Mouse (Mus musculus): ENCODE measurements around the gene Ppm1d. TPM values are rescaled to one million over a fixed set of nuclear protein-coding genes. Genes with fewer than 3 reads are reported as not detected.

Ppm1d gene
- polyA plus RNA-seq, 1 experiment: 26.6 TPM

DNA sequence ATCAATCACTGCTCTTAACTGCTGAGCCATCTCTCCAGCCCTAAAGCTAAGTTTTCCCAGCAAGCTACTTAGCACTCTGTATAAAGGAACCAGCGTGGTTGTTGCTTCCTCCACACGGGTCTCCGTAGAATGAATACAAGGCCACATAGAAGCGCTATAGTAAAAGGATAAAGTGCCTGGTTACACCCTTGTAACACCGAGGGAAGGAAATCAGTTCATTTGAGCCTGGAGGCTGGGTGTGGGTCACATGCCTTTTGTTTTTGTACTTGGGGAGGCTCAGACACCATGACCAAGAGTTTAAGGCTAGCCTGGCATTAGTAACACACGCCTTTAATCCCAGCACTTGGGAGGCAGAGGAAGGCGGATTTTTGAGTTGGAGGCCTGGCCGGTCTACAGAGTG, 50.6 kb downstream of the Ppm1d start:
- TF ChIP-seq CTCF (IDR thresholded peaks at IDR 0.05; ENCODE audit: low read depth, low read length) (no peak), POLR2A (IDR thresholded peaks at IDR 0.05; ENCODE audit: insufficient read depth, low read length) (no peak), EP300 (IDR thresholded peaks at IDR 0.05; ENCODE audit: insufficient read depth, low read depth, low read length) (no peak)
- Histone ChIP-seq H3K4me1 (ENCODE audit: control insufficient read depth, insufficient read depth, low read length) (peaks cover 4% of the 10 kb centered on the region), H3K27me3 (ENCODE audit: control insufficient read depth, insufficient read depth, low read length, poor library complexity, severe bottlenecking) (no peaks in the 10 kb centered on the region), H3K9ac (ENCODE audit: low read depth, poor library complexity, severe bottlenecking) (no peak overlapping the region), H3K36me3 (ENCODE audit: control insufficient read depth, insufficient read depth, low read length, poor library complexity, severe bottlenecking) (0 out of 2 replicates have a peak, but pooled peaks cover 2% of the 10 kb centered on the region), H3K9me3 (replicated peaks; ENCODE audit: control insufficient read depth, insufficient read depth, low read length, poor library complexity, severe bottlenecking) (no peaks in the 10 kb centered on the region), H3K27ac (ENCODE audit: insufficient read depth, low read length) (peak overlapping the region; percentile 59), H3K4me3 (ENCODE audit: low read depth, low read length) (no peak overlapping the region)

DNA sequence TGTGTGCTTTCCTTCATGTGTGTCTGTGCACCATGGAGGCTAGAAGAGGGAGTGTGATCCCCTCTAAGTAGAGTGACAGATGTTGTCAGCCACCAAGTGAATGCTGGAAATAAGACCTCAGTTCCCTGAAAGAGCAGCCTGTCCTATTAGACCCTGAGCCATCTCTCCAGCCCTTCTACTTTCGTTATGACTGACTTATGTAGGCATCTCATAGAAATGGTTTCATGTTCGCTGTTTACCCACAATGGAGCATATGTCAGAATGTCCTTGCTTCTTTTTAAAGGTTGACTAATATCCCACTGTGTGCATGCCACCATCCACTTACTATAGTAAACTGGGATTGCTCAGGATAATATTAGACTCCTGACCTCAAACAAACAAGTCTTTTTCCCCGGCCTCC, 55.1 kb downstream of the Ppm1d start:
- TF ChIP-seq EP300 (IDR thresholded peaks at IDR 0.05; ENCODE audit: insufficient read depth, low read depth, low read length): no peak
- TF ChIP-seq CTCF (IDR thresholded peaks at IDR 0.05; ENCODE audit: low read depth, low read length): no peak
- TF ChIP-seq POLR2A (IDR thresholded peaks at IDR 0.05; ENCODE audit: insufficient read depth, low read length): no peak
- no peaks in the 10 kb centered on the region for H3K27me3 ChIP-seq (ENCODE audit: control insufficient read depth, insufficient read depth, low read length, poor library complexity, severe bottlenecking)
- peaks cover 4% of the 10 kb centered on the region for H3K4me1 ChIP-seq (ENCODE audit: control insufficient read depth, insufficient read depth, low read length)
- no peaks in the 10 kb centered on the region for H3K9me3 ChIP-seq (replicated peaks; ENCODE audit: control insufficient read depth, insufficient read depth, low read length, poor library complexity, severe bottlenecking)
- no peak overlapping the region for H3K4me3 ChIP-seq (ENCODE audit: low read depth, low read length)
- H3K9ac ChIP-seq (ENCODE audit: low read depth, poor library complexity, severe bottlenecking): no peak overlapping the region
- H3K36me3 ChIP-seq (ENCODE audit: control insufficient read depth, insufficient read depth, low read length, poor library complexity, severe bottlenecking): no peaks in the 10 kb centered on the region
- no peak overlapping the region for H3K27ac ChIP-seq (ENCODE audit: insufficient read depth, low read length)

DNA sequence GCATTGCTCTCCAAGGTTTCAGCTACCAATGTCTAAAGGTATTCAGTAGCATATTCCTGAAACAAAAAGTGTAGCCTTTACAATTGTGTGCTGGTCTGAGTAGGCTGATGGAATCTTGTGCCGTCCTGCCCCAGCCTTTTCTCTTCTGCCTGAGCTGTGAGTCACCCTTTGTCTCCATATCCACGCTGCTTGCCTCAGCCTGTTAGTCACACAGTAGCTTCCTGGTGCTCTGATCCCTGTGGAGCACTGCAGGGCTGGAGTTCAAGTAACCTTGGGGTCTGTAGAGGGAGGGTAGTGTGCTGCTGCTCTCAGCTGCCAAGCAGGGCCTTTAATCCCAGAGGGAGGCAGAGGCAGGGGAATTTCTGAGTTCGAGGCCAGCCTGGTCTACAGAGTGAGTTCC, 56.8 kb downstream of the Ppm1d start:
- no peaks in the 10 kb centered on the region for H3K9me3 ChIP-seq (replicated peaks; ENCODE audit: control insufficient read depth, insufficient read depth, low read length, poor library complexity, severe bottlenecking)
- no peak overlapping the region for H3K4me3 ChIP-seq (ENCODE audit: low read depth, low read length)
- H3K36me3 ChIP-seq (ENCODE audit: control insufficient read depth, insufficient read depth, low read length, poor library complexity, severe bottlenecking): 0 out of 2 replicates have a peak, but pooled peaks cover 3% of the 10 kb centered on the region
- no peak overlapping the region for H3K27ac ChIP-seq (ENCODE audit: insufficient read depth, low read length)
- H3K4me1 ChIP-seq (ENCODE audit: control insufficient read depth, insufficient read depth, low read length): peaks cover 4% of the 10 kb centered on the region
- no peaks in the 10 kb centered on the region for H3K27me3 ChIP-seq (ENCODE audit: control insufficient read depth, insufficient read depth, low read length, poor library complexity, severe bottlenecking)
- no peak overlapping the region for H3K9ac ChIP-seq (ENCODE audit: low read depth, poor library complexity, severe bottlenecking)
- TF ChIP-seq EP300 (IDR thresholded peaks at IDR 0.05; ENCODE audit: insufficient read depth, low read depth, low read length) (no peak), CTCF (IDR thresholded peaks at IDR 0.05; ENCODE audit: low read depth, low read length) (no peak), POLR2A (IDR thresholded peaks at IDR 0.05; ENCODE audit: insufficient read depth, low read length) (no peak)

DNA sequence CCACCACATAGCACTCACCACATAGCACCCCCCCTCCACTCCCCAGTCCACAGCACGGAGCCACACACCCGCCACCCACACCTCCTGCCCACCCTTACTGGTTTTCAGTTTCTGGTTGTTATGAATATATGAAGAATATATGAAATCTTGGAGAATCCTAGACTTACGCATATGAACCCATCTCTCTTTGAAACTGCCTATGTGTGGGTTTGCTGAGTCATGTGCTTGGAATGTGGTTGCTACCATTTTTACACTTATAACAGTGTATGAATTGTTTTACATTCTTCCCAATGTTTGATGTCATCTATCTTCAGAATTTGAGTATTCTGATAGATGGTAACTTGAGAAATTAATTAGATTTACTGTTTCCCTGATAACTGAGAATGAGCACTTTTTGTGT, 68.0 kb downstream of the Ppm1d start:
- no peak overlapping the region for H3K27ac ChIP-seq (ENCODE audit: insufficient read depth, low read length)
- H3K4me1 ChIP-seq (ENCODE audit: control insufficient read depth, insufficient read depth, low read length): no peaks in the 10 kb centered on the region
- H3K36me3 ChIP-seq (ENCODE audit: control insufficient read depth, insufficient read depth, low read length, poor library complexity, severe bottlenecking): peaks cover 9% of the 10 kb centered on the region
- no peak overlapping the region for H3K9ac ChIP-seq (ENCODE audit: low read depth, poor library complexity, severe bottlenecking)
- H3K4me3 ChIP-seq (ENCODE audit: low read depth, low read length): no peak overlapping the region
- peaks cover 8% of the 10 kb centered on the region for H3K9me3 ChIP-seq (replicated peaks; ENCODE audit: control insufficient read depth, insufficient read depth, low read length, poor library complexity, severe bottlenecking)
- no peaks in the 10 kb centered on the region for H3K27me3 ChIP-seq (ENCODE audit: control insufficient read depth, insufficient read depth, low read length, poor library complexity, severe bottlenecking)
- no peak for TF ChIP-seq CTCF (IDR thresholded peaks at IDR 0.05; ENCODE audit: low read depth, low read length)
- no peak for TF ChIP-seq POLR2A (IDR thresholded peaks at IDR 0.05; ENCODE audit: insufficient read depth, low read length)
- TF ChIP-seq EP300 (IDR thresholded peaks at IDR 0.05; ENCODE audit: insufficient read depth, low read depth, low read length): no peak

DNA sequence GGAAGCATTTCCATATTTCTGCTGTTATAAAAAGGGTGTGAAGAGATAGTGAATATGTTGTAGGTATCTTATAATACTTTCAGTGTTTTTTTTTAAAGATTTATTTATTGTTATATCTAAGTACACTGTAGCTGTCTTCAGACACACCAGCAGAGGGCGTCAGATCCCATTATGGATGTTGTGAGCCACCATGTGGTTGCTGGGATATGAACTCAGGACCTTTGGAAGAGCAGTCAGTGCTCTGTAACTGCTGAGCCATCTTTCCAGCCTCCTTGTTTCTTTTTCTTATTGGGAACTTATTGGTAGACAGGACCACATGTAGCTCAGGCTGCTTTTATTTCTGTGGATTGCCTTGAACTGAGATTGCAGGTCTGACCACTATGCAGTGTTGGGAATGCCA, 69.0 kb downstream of the Ppm1d start:
- Histone ChIP-seq H3K4me3 (ENCODE audit: low read depth, low read length) (no peak overlapping the region), H3K9ac (ENCODE audit: low read depth, poor library complexity, severe bottlenecking) (no peak overlapping the region), H3K27ac (ENCODE audit: insufficient read depth, low read length) (no peak overlapping the region), H3K27me3 (ENCODE audit: control insufficient read depth, insufficient read depth, low read length, poor library complexity, severe bottlenecking) (no peaks in the 10 kb centered on the region), H3K9me3 (replicated peaks; ENCODE audit: control insufficient read depth, insufficient read depth, low read length, poor library complexity, severe bottlenecking) (no peaks in the 10 kb centered on the region), H3K4me1 (ENCODE audit: control insufficient read depth, insufficient read depth, low read length) (no peaks in the 10 kb centered on the region), H3K36me3 (ENCODE audit: control insufficient read depth, insufficient read depth, low read length, poor library complexity, severe bottlenecking) (peaks cover 4% of the 10 kb centered on the region; the same call in 1 of the 2 replicates)
- TF ChIP-seq CTCF (IDR thresholded peaks at IDR 0.05; ENCODE audit: low read depth, low read length): no peak
- TF ChIP-seq EP300 (IDR thresholded peaks at IDR 0.05; ENCODE audit: insufficient read depth, low read depth, low read length): no peak
- no peak for TF ChIP-seq POLR2A (IDR thresholded peaks at IDR 0.05; ENCODE audit: insufficient read depth, low read length)

DNA sequence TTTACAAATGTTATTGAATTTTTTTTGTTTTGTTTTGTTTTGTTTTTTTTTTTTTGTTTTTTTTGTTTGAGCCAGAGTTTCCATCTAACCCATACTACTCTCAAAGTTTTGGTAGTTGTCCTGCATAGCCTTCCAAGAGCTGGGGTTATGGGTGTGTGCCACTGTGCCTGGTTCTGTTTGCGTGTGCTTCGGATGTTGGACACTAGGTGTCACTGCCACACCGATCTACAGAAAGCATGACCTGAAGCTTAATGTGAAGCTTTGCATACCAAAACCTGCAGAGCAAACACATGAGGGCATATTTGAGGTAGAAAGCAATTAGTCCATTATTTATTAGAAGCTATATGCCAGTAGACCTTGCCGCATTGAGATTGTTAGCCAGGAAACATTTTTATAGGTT, 71.0 kb downstream of the Ppm1d start:
- Histone ChIP-seq H3K4me3 (ENCODE audit: low read depth, low read length) (no peak overlapping the region), H3K36me3 (ENCODE audit: control insufficient read depth, insufficient read depth, low read length, poor library complexity, severe bottlenecking) (no peaks in the 10 kb centered on the region), H3K9me3 (replicated peaks; ENCODE audit: control insufficient read depth, insufficient read depth, low read length, poor library complexity, severe bottlenecking) (no peaks in the 10 kb centered on the region), H3K4me1 (ENCODE audit: control insufficient read depth, insufficient read depth, low read length) (no peaks in the 10 kb centered on the region), H3K27ac (ENCODE audit: insufficient read depth, low read length) (no peak overlapping the region), H3K9ac (ENCODE audit: low read depth, poor library complexity, severe bottlenecking) (no peak overlapping the region), H3K27me3 (ENCODE audit: control insufficient read depth, insufficient read depth, low read length, poor library complexity, severe bottlenecking) (no peaks in the 10 kb centered on the region)
- no peak for TF ChIP-seq POLR2A (IDR thresholded peaks at IDR 0.05; ENCODE audit: insufficient read depth, low read length)
- no peak for TF ChIP-seq EP300 (IDR thresholded peaks at IDR 0.05; ENCODE audit: insufficient read depth, low read depth, low read length)
- peak; percentile 82 for TF ChIP-seq CTCF (IDR thresholded peaks at IDR 0.05; ENCODE audit: low read depth, low read length)

Measured in ES-Bruce4 (cell line).